Mouse (Mus musculus) neutrophil, adult 83 days (primary cell): Measurements from ENCODE around the gene Tnp1. TPM values are rescaled to one million over a fixed set of nuclear protein-coding genes. Genes with fewer than 3 reads are reported as not detected.

Experiments used
- total RNA-seq, 2 experiments: library from RNA; stranded (reverse); gene quantifications; one replicate each; pipeline ENCODE4 v1.2.4; 2023

Tnp1 gene
- total RNA-seq, result not detected

DNA sequence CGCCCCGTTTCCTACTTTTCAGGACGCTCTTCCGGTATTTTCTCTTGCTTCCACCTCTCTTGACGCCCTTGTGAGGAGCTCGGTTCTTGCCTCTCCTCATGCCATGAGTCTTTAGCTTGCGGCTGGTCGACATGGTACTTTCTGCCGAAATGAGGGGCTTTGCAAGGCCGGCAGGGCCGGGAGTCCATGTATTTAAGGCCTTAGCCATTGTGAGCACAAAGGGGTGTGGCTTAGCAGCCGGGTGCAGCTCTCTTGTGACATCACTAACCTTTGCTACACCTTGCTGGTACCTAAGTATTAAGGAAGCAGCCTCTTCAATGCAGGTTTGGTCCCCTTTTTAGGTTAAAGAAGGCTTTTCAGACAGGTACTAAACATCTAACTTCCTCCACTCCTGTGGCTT is at the start of gene Tnp1:
Gene Tnp1 (minus strand): TSS at position 179 of the 400 bp plus-strand sequence.

Other genes with a start within 250 kb of the Tnp1 start
- gene Igfbp2, start 191.4 kb downstream of the Tnp1 start, total RNA-seq, result not detected
- under 1 TPM; 0.64 to 0.68 TPM for gene Igfbp5, start 141.0 kb downstream of the Tnp1 start, total RNA-seq